Mouse (Mus musculus) liver, embryonic 14.5 days (tissue): ENCODE data around the gene Lpcat3. TPM values are rescaled to one million over a fixed set of nuclear protein-coding genes. Genes with fewer than 3 reads are reported as not detected.

Experiments
- ATAC-seq: fragments of 200-750 bp; cut with Nextera tagmentation; 2 replicates; pipeline ENCODE4 v1.8.0; 2017; ENCODE audit warnings: moderate number of reproducible peaks, mild to moderate bottlenecking, moderate library complexity; ENCODE audit not compliant: insufficient read depth
- DNase-seq, 3 experiments: peaks; one replicate each; pipeline ENCODE4 v3.0.0-alpha.2; 2012 to 2013; ENCODE audit warnings: low read depth in 3 of 3, low spot score in 3 of 3
- H3K27ac ChIP-seq: fragments of 300-500 bp; sonication (generic); 2 replicates; pipeline ENCODE4 v1.5.1; 2014; ENCODE audit warnings: moderate library complexity, mild to moderate bottlenecking, control low read depth, inconsistent platforms
- H3K27me3 ChIP-seq: fragments of 300-500 bp; sonication (generic); 2 replicates; pipeline ENCODE4 v1.6.1; 2014; ENCODE audit warnings: mild to moderate bottlenecking, low read length, moderate library complexity; ENCODE audit not compliant: control insufficient read depth, insufficient read depth
- H3K36me3 ChIP-seq: fragments of 300-500 bp; sonication (generic); replicated peaks from 2 replicates; pipeline ENCODE4 v1.6.1; 2014; ENCODE audit warnings: low read depth; ENCODE audit not compliant: control insufficient read depth, insufficient read depth
- H3K4me1 ChIP-seq, 2 experiments: fragments of 200-500 bp in 1 of 2; fragments of 300-500 bp in 1 of 2; sonication (generic) in 1 of 2; replicated peaks; 2 replicates each; pipeline ENCODE4 v1.6.1; 2012 to 2014; ENCODE audit warnings: antibody characterized with exemption in 1 of 2, inconsistent platforms in 1 of 2, low read length in 1 of 2; ENCODE audit not compliant: control insufficient read depth in 2 of 2, insufficient read depth in 2 of 2
- H3K4me2 ChIP-seq: fragments of 300-500 bp; sonication (generic); 2 replicates; pipeline ENCODE4 v1.6.1; 2014; ENCODE audit warnings: low read depth, mild to moderate bottlenecking, control low read depth, moderate library complexity
- H3K4me3 ChIP-seq, 2 experiments: fragments of 200-500 bp in 1 of 2; fragments of 300-500 bp in 1 of 2; sonication (generic) in 1 of 2; 2 replicates each; pipeline ENCODE4 v1.5.1; 2012 to 2014; ENCODE audit warnings: low read depth in 2 of 2, low read length in 2 of 2, mild to moderate bottlenecking in 2 of 2, control low read depth in 1 of 2, inconsistent platforms in 1 of 2, moderate library complexity in 1 of 2; ENCODE audit not compliant: insufficient read depth in 1 of 2
- H3K9ac ChIP-seq: fragments of 300-500 bp; sonication (generic); replicated peaks from 2 replicates; pipeline ENCODE4 v1.6.1; 2014; ENCODE audit warnings: mild to moderate bottlenecking, control low read depth, moderate library complexity
- H3K9me3 ChIP-seq: fragments of 300-500 bp; sonication (generic); 2 replicates; pipeline ENCODE4 v1.6.1; 2016; ENCODE audit warnings: low read length, mixed read lengths; ENCODE audit not compliant: control insufficient read depth
- CTCF ChIP-seq: IDR thresholded peaks from 2 replicates; pipeline ENCODE4 v1.5.1; 2016; ENCODE audit warnings: antibody characterized with exemption, low read depth, control low read depth
- EP300 ChIP-seq: IDR thresholded peaks from 2 replicates; pipeline ENCODE4 v1.6.1; 2016; ENCODE audit warnings: antibody characterized with exemption, low read depth
- WGBS: fragments of 180-500 bp; shearing (Covaris S2); extraction: QIAGEN DNeasy Blood & Tissue Kit; methylation state at CpG from one replicate; pipeline ENCODE4 v1.1.7; 2014; ENCODE audit not compliant: insufficient replicate concordance; 5-methylcytosine and 5-hydroxymethylcytosine counted together
- polyA plus RNA-seq, 2 experiments: library from polyadenylated mRNA; depleted of rRNA in 1 of 2; stranded (reverse) in 1 of 2; unstranded in 1 of 2; fragments of >200 nt; fragmentation: Nextera tagmentation in 1 of 2; extraction: Ambion mirVana in 1 of 2; gene quantifications; 2 replicates each; pipeline versions ENCODE4 v1.2.1 to v1.2.3; 2012 to 2014

The Lpcat3 gene
- polyA plus RNA-seq, 2 experiments, result 61.4 to 64.2 TPM

DNA sequence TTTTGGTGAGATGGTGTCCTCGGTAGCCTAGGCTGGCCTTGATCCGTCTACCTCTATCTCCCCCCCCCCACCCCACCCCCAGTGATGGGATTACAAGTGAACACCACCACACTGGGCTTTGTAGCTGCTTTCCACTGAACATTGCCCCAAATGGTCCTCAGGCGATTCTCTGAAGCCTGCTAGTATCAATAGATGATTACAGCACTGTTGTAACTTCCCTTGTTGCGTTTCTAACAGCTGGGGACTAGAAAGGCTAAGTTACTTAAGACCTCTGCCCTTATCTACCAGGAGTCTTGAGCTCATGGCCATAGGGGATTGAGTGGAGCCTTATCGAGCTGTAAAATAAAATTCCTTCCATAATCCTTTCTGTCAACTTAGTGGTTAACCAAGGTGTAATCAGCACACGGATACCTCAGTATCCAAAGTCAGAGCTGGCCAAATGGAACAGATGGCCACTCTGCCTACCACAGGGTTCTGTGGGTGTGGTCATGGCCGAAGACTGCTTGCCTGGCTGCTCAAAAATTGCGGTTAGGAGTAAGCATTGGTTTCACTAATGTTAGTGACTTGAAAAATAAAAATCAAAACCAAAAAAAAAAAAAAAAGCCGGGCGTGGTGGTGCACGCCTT, 6.5 kb downstream of the Lpcat3 start:
- no peak overlapping the region for H3K4me2 ChIP-seq
- H3K4me3 ChIP-seq, result no peak overlapping the region
- no peak overlapping the region for H3K9ac ChIP-seq
- H3K9me3 ChIP-seq, result no peaks in the 10 kb centered on the region
- H3K27ac ChIP-seq, result no peak overlapping the region
- 65% methylated on average over 11 of the region's 11 CpGs for WGBS
- ATAC-seq (no peak), DNase-seq (no peak)
- peaks cover 19% of the 10 kb centered on the region in 2 experiments for H3K4me1 ChIP-seq
- no peaks in the 10 kb centered on the region for H3K27me3 ChIP-seq
- TF ChIP-seq CTCF (no peak), EP300 (no peak)
- peaks cover 13% of the 10 kb centered on the region for H3K36me3 ChIP-seq

DNA sequence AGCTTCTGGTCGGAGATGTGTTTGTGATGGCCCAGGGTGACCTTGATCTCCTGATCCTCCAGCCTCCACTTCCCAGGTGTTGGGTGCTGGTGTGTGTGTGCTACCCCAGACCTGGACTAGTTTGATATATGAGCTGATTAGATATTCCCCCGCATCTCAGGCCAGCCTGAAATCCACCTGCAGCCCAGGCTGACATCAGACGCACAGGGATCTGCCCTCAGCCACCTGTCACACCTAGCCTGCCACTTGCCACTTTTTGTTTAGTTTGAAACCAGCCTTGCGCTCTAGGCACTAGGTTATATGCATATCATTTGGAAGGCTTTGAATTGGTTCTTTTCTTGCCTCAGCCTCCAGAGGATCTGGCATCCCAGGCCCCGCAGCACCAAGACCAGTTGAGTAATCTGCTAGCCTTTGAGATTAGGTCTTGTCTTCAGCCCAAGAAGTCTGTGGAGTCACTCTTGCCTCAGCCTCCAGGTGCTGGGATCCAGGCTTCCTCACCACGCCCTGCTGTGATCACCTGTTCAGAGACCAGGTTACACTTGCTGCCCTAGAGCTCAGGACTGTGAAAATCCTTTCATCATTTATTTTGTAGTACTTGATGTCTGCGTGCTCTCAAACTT, 7.6 kb downstream of the Lpcat3 start:
- no peak overlapping the region for H3K4me3 ChIP-seq
- no peak for TF ChIP-seq CTCF
- TF ChIP-seq EP300, result no peak
- ATAC-seq, result no peak
- H3K9ac ChIP-seq, result no peak overlapping the region
- H3K4me2 ChIP-seq, result no peak overlapping the region
- no peaks in the 10 kb centered on the region for H3K27me3 ChIP-seq
- 82% methylated on average over 7 of the region's 7 CpGs for WGBS
- H3K36me3 ChIP-seq, result peaks cover 15% of the 10 kb centered on the region
- DNase-seq, result no peak
- H3K9me3 ChIP-seq, result no peaks in the 10 kb centered on the region
- H3K27ac ChIP-seq, result no peak overlapping the region
- peaks cover 12 to 14% of the 10 kb centered on the region in 2 experiments for H3K4me1 ChIP-seq

DNA sequence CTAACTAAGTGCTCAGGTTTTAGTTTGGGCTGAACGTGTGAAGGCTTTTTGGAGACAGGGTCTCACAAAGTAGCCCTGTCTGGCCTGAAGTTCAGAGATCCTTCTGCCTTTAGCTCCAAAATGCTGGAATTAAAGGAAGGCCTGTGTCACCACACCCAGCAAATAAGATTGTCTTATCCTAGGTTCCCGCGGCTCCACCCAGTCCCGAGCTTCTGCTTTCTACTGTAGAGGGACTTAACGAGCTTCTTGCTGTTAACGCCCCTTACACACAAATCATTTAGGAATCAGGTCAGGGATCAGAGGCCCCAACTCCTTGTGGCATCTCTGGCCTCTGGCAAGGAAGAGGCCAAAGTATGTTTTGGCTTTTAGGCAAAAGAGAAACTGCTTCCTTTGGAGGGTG, 9.3 kb downstream of the Lpcat3 start:
- peaks cover 14 to 15% of the 10 kb centered on the region in 2 experiments for H3K4me1 ChIP-seq
- ATAC-seq, result no peak
- 29% methylated on average over 6 of the region's 6 CpGs for WGBS
- H3K27ac ChIP-seq, result no peak overlapping the region
- no peak for DNase-seq
- no peak overlapping the region for H3K4me2 ChIP-seq
- H3K9me3 ChIP-seq, result no peaks in the 10 kb centered on the region
- H3K9ac ChIP-seq, result no peak overlapping the region
- TF ChIP-seq CTCF, result no peak
- no peak for TF ChIP-seq EP300
- H3K27me3 ChIP-seq, result no peaks in the 10 kb centered on the region
- H3K36me3 ChIP-seq, result peaks cover 13% of the 10 kb centered on the region
- no peak overlapping the region for H3K4me3 ChIP-seq

DNA sequence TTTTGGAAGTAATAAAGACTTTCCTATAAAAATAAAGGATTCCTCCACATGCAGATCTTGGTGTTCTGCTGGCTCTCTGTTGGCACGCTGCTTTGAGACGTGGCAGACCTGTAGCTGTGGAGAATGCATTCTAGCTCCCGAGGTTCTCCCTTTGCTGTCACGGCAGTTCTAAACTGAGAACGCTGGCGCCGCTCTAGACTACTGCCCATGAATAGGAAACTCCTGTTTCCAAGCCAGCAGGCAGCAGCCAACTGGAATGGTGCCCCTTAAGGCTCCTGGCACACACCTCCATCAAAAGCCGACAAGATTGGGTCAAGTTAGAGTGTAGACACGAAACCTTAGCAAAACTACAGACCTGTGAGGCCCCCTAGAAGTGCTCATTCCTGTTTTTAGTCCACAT, 10.8 kb downstream of the Lpcat3 start:
- WGBS, result 85% methylated on average over 9 of the region's 9 CpGs
- H3K9ac ChIP-seq, result no peak overlapping the region
- no peak overlapping the region for H3K4me3 ChIP-seq
- H3K36me3 ChIP-seq, result peaks cover 13% of the 10 kb centered on the region
- no peak overlapping the region for H3K4me2 ChIP-seq
- DNase-seq, result no peak
- no peak overlapping the region for H3K27ac ChIP-seq
- peaks cover 14 to 19% of the 10 kb centered on the region in 2 experiments for H3K4me1 ChIP-seq
- H3K27me3 ChIP-seq, result no peaks in the 10 kb centered on the region
- no peak for ATAC-seq
- TF ChIP-seq EP300 (no peak), CTCF (no peak)
- H3K9me3 ChIP-seq, result no peaks in the 10 kb centered on the region

DNA sequence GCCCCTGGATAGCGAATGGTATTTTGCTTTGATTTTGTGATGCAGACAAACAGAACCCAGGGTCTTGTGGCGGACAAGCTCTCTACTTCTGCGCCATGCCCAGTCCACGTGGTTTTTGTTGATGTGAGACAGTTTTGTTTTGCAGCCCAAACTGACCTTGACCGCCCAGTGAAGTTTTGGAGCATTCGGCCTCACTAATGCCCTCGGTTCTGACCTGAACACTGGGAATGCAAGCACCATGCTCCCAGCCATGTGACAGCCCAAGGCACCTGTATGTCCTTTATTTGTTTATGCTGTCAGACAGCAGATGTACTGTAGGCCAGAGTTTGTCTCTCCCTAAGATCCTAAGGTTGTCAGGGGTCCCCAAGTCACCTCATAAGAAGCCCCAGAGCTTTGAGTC, 11.8 kb downstream of the Lpcat3 start:
- Histone ChIP-seq H3K27ac (no peak overlapping the region), H3K4me1 (peaks cover 14 to 19% of the 10 kb centered on the region in 2 experiments), H3K36me3 (peaks cover 13% of the 10 kb centered on the region), H3K9me3 (no peaks in the 10 kb centered on the region), H3K9ac (no peak overlapping the region), H3K27me3 (no peaks in the 10 kb centered on the region), H3K4me2 (no peak overlapping the region), H3K4me3 (no peak overlapping the region)
- DNase-seq (no peak), ATAC-seq (no peak)
- TF ChIP-seq CTCF, result no peak
- WGBS, result 85% methylated on average over 7 of the region's 7 CpGs
